Mouse (Mus musculus) kidney, embryonic 16.5 days (tissue): ENCODE results near the gene B3gnt2. TPM values are rescaled to one million over a fixed set of nuclear protein-coding genes. Genes with fewer than 3 reads are reported as not detected.

Experiments used
- ATAC-seq: fragments of 200-750 bp; cut with Nextera tagmentation; 2 replicates; pipeline ENCODE4 v1.8.0; 2017; ENCODE audit warnings: moderate TSS enrichment; ENCODE audit not compliant: low FRiP score, low TSS enrichment
- H3K27ac ChIP-seq: fragments of 300-500 bp; sonication (generic); 2 replicates; pipeline ENCODE4 v1.5.1; 2014; ENCODE audit warnings: low read length
- H3K27me3 ChIP-seq: fragments of 300-500 bp; sonication (generic); 2 replicates; pipeline ENCODE4 v1.6.1; 2014; ENCODE audit warnings: low read length, control low read depth, mixed read lengths; ENCODE audit not compliant: insufficient read depth
- H3K36me3 ChIP-seq: fragments of 300-500 bp; sonication (generic); 2 replicates; pipeline ENCODE4 v1.6.1; 2014; ENCODE audit warnings: low read length, control low read depth, mixed read lengths; ENCODE audit not compliant: insufficient read depth
- H3K4me1 ChIP-seq: fragments of 300-500 bp; sonication (generic); 2 replicates; pipeline ENCODE4 v1.6.1; 2014; ENCODE audit warnings: low read length, control low read depth, mixed read lengths; ENCODE audit not compliant: insufficient read depth
- H3K4me2 ChIP-seq: fragments of 300-500 bp; sonication (generic); replicated peaks from 2 replicates; pipeline ENCODE4 v1.6.1; 2014; ENCODE audit warnings: low read depth, low read length
- H3K4me3 ChIP-seq: fragments of 300-500 bp; sonication (generic); 2 replicates; pipeline ENCODE4 v1.5.1; 2014; ENCODE audit warnings: mild to moderate bottlenecking, low read length
- H3K9ac ChIP-seq: fragments of 300-500 bp; sonication (generic); replicated peaks from 2 replicates; pipeline ENCODE4 v1.6.1; 2014; ENCODE audit warnings: low read length
- H3K9me3 ChIP-seq: fragments of 300-500 bp; sonication (generic); 2 replicates; pipeline ENCODE4 v1.6.1; 2016; ENCODE audit warnings: low read length, control low read depth
- WGBS: fragments of 180-500 bp; shearing (Covaris S2); extraction: QIAGEN DNeasy Blood & Tissue Kit; methylation state at CpG from one replicate; pipeline ENCODE4 v1.1.7; 2014; 5-methylcytosine and 5-hydroxymethylcytosine counted together
- polyA plus RNA-seq: library from polyadenylated mRNA; unstranded; fragments of >200 nt; fragmentation: Nextera tagmentation; extraction: Ambion mirVana; gene quantifications from 2 replicates; pipeline ENCODE4 v1.2.1, GENCODE M21; 2015

The B3gnt2 gene
- polyA plus RNA-seq, 1 experiment from 2014 or later, result 13.2 TPM

DNA sequence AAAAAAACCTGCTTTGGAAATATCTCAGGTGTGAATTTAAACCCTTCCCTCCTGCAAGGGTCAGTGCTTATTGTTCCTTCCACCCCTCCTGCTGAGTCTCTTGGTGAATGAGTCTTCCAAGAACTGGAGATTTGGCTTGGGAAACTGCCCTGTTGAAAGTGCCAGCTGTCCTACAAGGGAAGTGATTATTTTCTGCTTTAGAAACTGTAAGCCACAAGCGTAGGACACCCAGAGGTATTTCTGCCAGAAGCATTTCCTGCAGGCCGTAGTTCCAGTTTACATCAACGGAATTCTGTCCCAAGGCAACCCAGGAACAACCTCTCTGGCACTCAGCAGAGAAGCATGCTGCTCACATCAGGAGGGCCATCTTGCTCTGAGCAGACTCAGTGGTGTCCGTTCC is 12.6 kb upstream of the B3gnt2 start:
- Histone ChIP-seq H3K27ac (0 out of 2 replicates have a peak overlapping the region, but pooled peaks have one; percentile 52), H3K27me3 (no peaks in the 10 kb centered on the region), H3K9ac (no peak overlapping the region), H3K9me3 (no peaks in the 10 kb centered on the region), H3K36me3 (no peaks in the 10 kb centered on the region), H3K4me2 (no peak overlapping the region), H3K4me1 (peaks cover 6% of the 10 kb centered on the region), H3K4me3 (no peak overlapping the region)
- 76% methylated on average over 4 of the region's 4 CpGs for WGBS
- ATAC-seq, result no peak

DNA sequence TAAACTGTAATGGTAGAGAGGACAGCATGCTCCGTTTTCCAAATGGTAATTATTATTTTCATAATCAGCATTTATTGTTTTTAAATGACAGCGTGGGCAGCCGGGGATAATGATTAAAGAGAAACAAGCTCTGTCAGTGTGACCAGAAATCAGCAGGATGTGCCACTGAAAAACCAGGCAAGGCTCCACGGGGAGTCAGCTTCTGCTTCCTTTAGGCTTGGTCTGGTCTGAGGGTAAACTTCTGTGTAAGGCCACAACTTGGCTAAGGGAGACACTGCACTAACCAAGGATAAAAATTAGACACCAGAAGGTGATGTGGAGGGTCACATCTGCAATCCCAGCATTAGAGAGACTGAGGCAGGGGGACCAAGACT is 11.5 kb upstream of the B3gnt2 start:
- Histone ChIP-seq H3K27ac (peak overlapping the region; percentile 59), H3K9ac (no peak overlapping the region), H3K4me1 (peaks cover 6% of the 10 kb centered on the region), H3K9me3 (no peaks in the 10 kb centered on the region), H3K4me3 (no peak overlapping the region), H3K4me2 (peak overlapping the region; percentile 7; the same call in 1 of the 2 replicates), H3K27me3 (no peaks in the 10 kb centered on the region), H3K36me3 (no peaks in the 10 kb centered on the region)
- no peak for ATAC-seq
- WGBS, result 39% methylated on average over 4 of the region's 4 CpGs

DNA sequence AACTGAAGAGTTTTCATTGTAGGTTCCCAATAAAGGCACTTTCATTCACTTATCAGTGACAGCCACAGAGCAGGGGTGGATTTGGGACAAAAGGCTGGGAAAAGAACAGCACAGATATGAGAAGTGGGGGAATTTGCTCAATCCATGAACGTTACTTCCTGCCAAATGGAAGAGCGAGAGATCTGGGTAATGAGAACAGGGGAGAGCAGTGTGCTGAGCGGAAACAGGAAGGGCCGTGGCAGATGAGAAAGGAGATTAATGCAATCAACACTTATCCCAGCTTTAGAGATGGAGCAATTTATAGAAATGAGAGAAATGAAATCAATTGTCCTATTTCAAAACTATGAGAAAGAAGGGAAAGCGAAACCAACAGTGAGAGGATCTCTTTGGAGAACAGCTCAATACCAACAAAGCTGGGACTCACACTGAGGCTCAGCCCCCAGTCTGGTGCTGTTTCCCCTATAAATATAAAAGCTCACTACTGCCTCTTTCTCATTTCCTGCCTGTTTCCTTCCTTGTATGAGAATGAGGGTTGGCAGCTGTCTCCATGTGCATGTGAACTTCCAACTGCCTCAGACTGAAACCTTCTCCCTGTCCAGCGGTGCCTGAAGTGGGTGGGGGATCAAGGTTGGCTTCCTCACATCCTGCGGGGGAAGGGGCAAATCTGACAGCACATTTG is 11.0 kb upstream of the B3gnt2 start:
- Histone ChIP-seq H3K4me3 (no peak overlapping the region), H3K4me2 (peak overlapping the region; percentile 7)
- 39% methylated on average over 7 of the region's 7 CpGs for WGBS

DNA sequence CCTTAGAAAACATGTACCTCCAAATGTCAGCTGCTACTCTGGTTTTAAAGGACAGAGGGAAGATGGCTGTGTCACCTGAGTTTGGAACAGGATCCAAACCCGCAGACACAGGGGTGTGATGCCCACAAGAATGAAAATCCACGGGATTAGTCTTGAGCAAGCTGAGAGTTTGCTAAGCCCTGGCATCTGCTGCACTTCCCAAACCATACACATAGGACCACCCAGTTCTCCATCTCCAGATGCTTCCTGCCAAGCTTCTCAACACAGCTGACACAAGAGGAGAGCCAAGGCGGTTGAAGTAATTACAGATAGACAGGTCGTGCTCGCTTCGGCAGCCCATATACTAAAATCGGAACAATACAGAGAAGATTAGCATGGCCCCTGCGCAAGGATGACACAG is 7.8 kb upstream of the B3gnt2 start:
- Histone ChIP-seq H3K4me1 (peaks cover 6% of the 10 kb centered on the region), H3K4me3 (no peak overlapping the region), H3K9me3 (no peaks in the 10 kb centered on the region), H3K4me2 (no peak overlapping the region), H3K27ac (no peak overlapping the region), H3K27me3 (peaks cover under 1% of the 10 kb centered on the region; the same call in 1 of the 2 replicates), H3K36me3 (no peaks in the 10 kb centered on the region), H3K9ac (no peak overlapping the region)
- no peak for ATAC-seq
- WGBS, result 83% methylated on average over 8 of the region's 8 CpGs

More for the DNA sequence above, 11.0 kb upstream of the B3gnt2 start:
- Histone ChIP-seq H3K9me3 (no peaks in the 10 kb centered on the region), H3K4me1 (peaks cover 6% of the 10 kb centered on the region), H3K27ac (peak overlapping the region; percentile 59), H3K27me3 (no peaks in the 10 kb centered on the region), H3K36me3 (no peaks in the 10 kb centered on the region), H3K9ac (no peak overlapping the region)
- ATAC-seq, result peak; percentile 65; the same call in 1 of the 2 replicates

DNA sequence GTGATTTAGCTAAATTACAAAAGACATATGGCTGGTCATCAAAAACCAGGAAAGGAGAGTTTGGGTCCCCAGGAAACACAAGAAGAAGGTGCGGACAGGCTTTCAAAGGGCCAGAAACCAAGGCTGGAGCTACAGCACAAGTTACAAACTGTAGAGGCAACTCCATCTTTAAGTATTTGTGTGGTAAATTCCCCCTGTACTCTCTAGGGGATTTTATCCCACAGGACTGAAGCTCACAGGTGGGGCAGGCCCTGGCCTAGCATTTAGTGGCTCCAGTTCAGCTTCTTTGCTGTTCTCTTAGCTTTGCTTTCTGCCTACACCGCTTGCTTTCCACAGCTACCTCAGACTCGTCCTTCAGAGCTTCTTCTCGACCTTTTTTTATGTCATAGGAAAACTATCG is 6.9 kb upstream of the B3gnt2 start:
- Histone ChIP-seq H3K9me3 (no peaks in the 10 kb centered on the region), H3K36me3 (no peaks in the 10 kb centered on the region), H3K4me3 (no peak overlapping the region), H3K4me2 (no peak overlapping the region), H3K27ac (no peak overlapping the region), H3K4me1 (peaks cover 3% of the 10 kb centered on the region), H3K27me3 (peaks cover 6% of the 10 kb centered on the region; the same call in 1 of the 2 replicates), H3K9ac (no peak overlapping the region)
- 92% methylated on average over 5 of the region's 5 CpGs for WGBS
- ATAC-seq, result no peak

DNA sequence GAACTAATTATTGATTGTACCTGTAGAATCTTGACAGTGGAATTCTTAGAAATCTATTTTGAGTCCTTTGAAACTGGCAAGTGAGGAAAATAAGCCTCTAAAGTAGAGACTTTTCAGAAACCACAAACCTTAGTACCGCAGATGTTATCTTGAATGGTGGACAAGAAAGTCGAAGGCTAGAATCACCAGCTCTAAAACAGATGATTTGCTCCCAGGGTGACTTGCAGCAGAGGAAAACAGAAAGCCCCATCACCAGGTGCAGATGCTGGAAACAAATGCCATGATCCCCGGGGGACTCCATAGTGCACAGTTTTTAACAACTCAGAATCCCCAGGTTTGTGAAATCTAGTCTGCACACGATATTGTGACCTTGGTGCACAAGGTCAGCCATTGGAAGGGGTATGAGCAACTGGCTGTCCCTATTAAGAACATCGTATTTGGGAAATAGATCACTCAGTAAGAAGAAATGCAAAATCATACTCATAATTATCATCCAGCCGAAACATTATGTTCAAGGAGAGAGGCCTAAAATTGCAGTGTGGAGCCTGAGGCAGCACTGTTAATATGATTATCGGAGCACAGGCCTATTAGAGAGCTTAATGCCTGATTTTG is 5.0 kb upstream of the B3gnt2 start:
- Histone ChIP-seq H3K4me2 (no peak overlapping the region), H3K9me3 (no peaks in the 10 kb centered on the region), H3K9ac (no peak overlapping the region), H3K4me3 (no peak overlapping the region), H3K4me1 (peaks cover 2% of the 10 kb centered on the region; the same call in 1 of the 2 replicates), H3K27ac (no peak overlapping the region), H3K27me3 (peaks cover 9% of the 10 kb centered on the region; the same call in 1 of the 2 replicates), H3K36me3 (no peaks in the 10 kb centered on the region)
- ATAC-seq, result no peak
- WGBS, result 87% methylated on average over 7 of the region's 7 CpGs

DNA sequence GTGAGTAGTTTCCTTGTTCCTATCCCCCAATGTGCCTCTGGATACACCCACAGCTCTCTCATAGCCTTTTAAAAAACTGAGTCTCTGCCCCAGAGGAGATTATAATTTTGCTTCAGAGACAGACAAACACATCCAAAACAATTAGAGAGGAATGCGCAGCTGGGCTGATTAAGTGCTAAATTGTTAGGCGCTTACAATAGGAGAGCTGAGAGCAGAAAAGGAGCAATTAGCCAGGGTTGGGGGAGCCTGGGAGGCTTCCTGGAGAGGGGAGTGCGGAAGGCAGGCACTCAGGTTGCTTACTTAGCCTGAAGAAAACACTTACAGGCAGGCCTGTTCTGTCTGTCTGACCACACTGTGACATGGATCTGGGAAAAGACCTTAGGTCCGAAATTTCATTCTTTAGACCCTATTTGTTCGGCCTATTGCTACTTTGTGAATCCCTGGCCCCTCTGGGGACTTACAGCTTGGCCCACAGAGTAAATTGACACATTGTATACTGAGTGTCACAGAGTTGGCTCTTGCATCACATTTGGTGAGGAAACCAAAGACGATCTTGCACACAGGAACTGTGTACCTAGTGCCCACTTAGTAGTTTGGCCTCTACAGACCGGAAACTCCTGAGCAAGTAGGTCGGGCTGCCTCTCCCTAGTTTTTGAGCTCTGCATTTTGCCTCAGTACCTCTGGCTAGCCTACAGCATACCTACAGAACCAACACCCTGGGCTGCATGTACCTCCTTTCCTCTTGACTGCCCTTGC is 3.7 kb upstream of the B3gnt2 start:
- H3K4me3 ChIP-seq, result no peak overlapping the region
- H3K4me2 ChIP-seq, result no peak overlapping the region
- H3K9me3 ChIP-seq, result no peaks in the 10 kb centered on the region
- H3K9ac ChIP-seq, result no peak overlapping the region
- H3K36me3 ChIP-seq, result no peaks in the 10 kb centered on the region
- 71% methylated on average over 8 of the region's 8 CpGs for WGBS
- H3K4me1 ChIP-seq, result peaks cover 10% of the 10 kb centered on the region; the same call in 1 of the 2 replicates
- H3K27ac ChIP-seq, result no peak overlapping the region
- ATAC-seq, result no peak
- H3K27me3 ChIP-seq, result peaks cover 9% of the 10 kb centered on the region; the same call in 1 of the 2 replicates

DNA sequence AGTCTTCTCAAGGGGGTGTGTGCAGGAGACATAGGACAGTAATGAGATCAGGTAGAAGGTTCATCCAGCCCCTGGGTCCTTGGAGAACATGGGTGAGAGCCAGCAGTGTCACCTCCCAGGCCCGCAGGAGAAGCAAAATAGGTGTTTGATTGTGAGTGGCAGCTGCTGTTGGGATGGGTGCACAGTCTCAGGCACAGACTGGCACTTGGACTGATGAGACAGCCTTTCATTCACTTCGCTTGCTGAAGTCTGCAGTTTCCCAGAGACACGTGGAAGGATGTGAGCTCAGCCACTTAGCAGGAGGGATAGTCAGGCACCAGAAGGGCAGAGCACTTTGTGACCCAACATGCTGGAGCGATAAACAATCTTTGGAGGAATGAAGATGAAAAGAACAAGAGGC is 2.8 kb upstream of the B3gnt2 start:
- Histone ChIP-seq H3K4me2 (no peak overlapping the region), H3K9ac (no peak overlapping the region), H3K27me3 (peaks cover 9% of the 10 kb centered on the region; the same call in 1 of the 2 replicates), H3K9me3 (no peaks in the 10 kb centered on the region), H3K4me1 (peaks cover 14% of the 10 kb centered on the region), H3K36me3 (no peaks in the 10 kb centered on the region), H3K4me3 (no peak overlapping the region), H3K27ac (no peak overlapping the region)
- WGBS, result 51% methylated on average over 4 of the region's 4 CpGs
- no peak for ATAC-seq

DNA sequence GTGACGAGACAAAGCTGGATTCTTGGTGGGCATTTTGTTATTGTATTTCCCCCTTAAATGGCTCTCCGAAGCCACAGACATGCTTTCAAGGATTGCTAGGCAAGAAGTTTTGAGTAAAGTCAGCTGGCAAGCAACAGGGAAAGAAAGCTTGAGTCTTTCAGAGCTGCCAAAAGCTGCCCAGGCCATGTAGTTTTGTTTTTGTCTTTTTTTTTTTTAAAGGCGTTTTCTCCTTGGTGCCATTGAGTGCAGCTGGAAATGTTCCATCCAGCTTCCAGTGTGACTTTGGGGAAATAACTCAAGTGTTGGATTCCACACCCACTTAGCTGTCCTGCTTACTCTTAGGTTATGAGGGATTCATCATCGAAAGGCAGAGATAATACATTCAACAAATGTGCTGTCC is 554 bp upstream of the B3gnt2 start:
- no peak for ATAC-seq
- no peak overlapping the region for H3K27ac ChIP-seq
- H3K4me3 ChIP-seq, result no peak overlapping the region
- H3K36me3 ChIP-seq, result no peaks in the 10 kb centered on the region
- H3K9ac ChIP-seq, result no peak overlapping the region
- H3K4me1 ChIP-seq, result peaks cover 27% of the 10 kb centered on the region
- H3K9me3 ChIP-seq, result no peaks in the 10 kb centered on the region
- no peak overlapping the region; the same call in 1 of the 2 replicates for H3K4me2 ChIP-seq
- peaks cover 23% of the 10 kb centered on the region; the same call in 1 of the 2 replicates for H3K27me3 ChIP-seq
- 56% methylated on average over 4 of the region's 4 CpGs for WGBS
